Mouse (Mus musculus): ENCODE data around the gene Ppp2r5e.

The Ppp2r5e gene

GRCm38 (mm10) chr12:75572271-75572670, 23.8 kb downstream of the Ppp2r5e start:
- DNase-seq, result peak; percentile 43 to 56

GRCm38 (mm10) chr12:75570138-75570537, 25.9 kb downstream of the Ppp2r5e start:
- no peak for DNase-seq

- DNase-seq, result no peak
These were observed 28.3 kb downstream of the Ppp2r5e start for GRCm38 (mm10) chr12:75567745-75568144.

GRCm38 (mm10) chr12:75565756-75566155, 30.3 kb downstream of the Ppp2r5e start:
- DNase-seq, result peak; percentile 40 to 41

DNA sequence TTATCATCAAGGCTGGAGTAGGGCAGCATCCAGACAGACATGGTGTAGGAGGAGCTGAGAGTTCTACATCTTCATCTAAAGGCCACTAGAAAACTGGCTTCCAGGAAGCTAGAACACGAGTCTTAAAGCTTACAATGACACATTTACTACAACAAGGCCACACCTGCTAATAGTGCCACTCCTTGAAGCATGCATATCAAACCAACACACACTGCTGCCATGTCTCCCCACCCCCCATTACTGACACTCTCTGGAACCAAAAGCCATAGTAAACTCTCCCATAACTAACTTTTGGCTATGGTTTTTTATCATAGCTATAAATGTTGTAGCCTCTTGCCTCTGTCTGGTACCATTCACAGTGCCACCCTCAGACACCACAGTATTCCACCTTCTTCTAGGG, 31.5 kb downstream of the Ppp2r5e start:
- no peak for DNase-seq

- no peak for DNase-seq
These were observed 32.9 kb downstream of the Ppp2r5e start for GRCm38 (mm10) chr12:75562996-75563618.

DNA sequence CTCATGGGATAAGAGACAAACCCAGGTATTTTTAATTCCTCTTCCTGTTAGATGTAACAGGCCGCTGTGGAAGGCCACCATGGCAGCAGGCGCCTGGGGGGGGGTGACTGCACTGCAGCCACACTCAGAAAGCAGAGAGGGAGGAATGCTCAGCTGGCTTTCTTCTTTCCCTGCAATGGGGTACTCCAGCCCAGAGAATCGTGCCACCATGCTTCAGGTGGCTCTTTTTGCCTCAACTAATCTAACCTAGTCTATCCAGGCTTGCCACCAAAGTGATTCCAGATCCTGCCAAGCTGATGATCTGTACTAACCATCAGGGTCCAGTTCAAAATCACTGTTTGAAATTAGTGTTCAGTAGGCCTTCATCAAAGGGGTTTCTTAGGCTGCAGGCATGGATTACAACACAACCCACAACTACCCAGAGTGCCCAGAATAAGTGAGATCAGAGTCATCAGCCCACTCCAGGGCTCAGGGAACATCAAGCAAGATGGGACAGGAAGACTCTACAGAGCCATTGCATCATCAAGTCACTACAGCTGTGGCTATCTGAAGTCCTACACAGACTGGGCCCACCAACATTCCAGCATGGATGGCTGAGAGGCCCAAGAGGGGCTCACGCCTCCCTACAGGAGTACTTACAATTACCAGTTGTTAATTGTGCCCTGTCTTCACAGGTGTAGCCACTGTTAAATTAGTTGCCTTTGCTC, 35.2 kb downstream of the Ppp2r5e start:
- DNase-seq, result no peak

GRCm38 (mm10) chr12:75559196-75559595, 36.8 kb downstream of the Ppp2r5e start:
- DNase-seq, result no peak

- peak; percentile 93 to 96 for DNase-seq
These were observed 38.2 kb downstream of the Ppp2r5e start for GRCm38 (mm10) chr12:75557813-75558212.

DNA sequence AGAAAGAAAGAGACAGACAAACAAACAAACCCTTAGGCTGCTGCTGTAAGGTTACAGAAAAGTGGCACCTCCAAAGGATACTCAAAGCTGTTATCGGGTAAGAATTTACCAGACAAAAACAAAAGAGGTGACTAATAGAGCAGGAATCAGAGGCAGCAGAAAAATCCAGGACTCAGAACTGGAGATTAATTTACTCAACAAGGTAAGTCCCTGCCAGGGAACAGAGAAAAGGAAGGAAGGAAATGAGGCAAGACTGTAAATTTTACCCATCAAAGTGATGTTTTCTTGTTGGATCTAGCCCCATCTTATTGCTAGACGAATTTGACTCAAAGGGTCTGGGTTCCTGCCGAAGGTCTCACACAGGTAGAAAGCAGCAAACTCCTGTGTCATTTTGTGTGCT, 41.0 kb downstream of the Ppp2r5e start:
- no peak for DNase-seq

GRCm38 (mm10) chr12:75552296-75552695, 43.7 kb downstream of the Ppp2r5e start:
- no peak for DNase-seq

DNA sequence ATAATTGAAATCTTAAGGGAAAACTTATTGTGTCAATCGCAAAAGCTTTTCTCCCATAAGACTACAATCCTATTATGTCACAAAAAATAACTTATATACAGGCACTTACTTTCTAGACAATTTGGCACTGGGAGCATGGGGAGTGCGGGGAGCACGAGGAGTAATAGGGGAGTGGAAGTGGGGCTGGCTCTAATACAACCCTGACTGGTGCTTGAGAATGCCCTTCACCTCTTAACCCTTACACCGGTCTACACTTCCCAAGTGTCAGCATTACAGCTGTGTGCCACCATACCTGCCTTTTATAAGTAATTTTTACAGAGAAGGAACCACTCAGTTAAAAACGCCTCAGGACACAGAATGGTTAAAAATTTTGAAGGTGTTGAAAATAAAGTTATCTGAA, 44.4 kb downstream of the Ppp2r5e start:
- DNase-seq, result no peak

- peak in 1 of 2 experiments; percentile 48 for DNase-seq
These were observed 47.0 kb downstream of the Ppp2r5e start for GRCm38 (mm10) chr12:75548999-75549398.

- no peak for DNase-seq
These were observed 48.9 kb downstream of the Ppp2r5e start for GRCm38 (mm10) chr12:75547174-75547573.

- DNase-seq, result no peak
These were observed 49.8 kb downstream of the Ppp2r5e start for GRCm38 (mm10) chr12:75546241-75546640.

DNA sequence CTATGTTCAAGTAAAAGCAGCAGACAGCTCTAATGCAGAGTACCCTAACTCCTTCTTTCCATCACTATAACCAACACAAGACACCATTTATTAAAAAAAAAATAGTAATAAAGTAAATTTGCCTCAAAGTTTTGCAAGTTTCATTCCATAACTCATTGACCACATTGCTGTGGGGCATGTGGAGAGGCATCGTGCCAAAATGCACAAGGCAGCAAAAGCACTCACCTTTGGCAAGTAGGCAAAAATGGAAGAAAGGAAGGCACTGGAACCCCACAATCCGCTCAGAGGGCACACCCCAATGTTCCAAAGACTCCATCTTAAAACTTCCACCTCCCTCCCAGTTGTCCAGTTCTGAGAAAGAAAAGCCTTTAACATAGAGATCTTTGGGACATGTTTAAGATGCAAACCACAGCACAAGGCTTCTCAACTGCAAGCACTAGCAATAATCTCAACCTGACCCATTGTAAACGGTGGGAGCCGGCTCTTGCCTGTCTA, 50.6 kb downstream of the Ppp2r5e start:
- peak in 1 of 2 experiments; percentile 21 for DNase-seq

DNA sequence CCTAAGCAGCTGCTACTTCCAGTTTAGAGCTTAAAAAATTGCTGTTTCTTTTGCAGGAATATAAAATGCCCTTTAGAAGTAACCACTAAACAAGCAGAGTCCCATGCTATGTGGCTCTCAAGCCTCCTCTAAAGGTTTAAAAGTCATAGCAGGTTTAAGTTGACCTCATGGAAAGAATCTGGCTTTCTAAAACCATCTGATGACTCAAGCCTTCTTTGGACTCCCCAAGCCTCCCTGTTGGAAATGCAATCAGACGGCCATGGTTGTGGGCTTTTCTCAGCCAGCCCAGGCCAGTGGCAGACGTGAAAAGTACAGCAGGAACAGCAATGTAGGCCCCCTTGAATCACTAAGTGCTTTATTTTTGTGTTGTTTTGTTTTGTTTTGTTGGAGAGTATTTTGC, 51.4 kb downstream of the Ppp2r5e start:
- DNase-seq, result no peak

DNA sequence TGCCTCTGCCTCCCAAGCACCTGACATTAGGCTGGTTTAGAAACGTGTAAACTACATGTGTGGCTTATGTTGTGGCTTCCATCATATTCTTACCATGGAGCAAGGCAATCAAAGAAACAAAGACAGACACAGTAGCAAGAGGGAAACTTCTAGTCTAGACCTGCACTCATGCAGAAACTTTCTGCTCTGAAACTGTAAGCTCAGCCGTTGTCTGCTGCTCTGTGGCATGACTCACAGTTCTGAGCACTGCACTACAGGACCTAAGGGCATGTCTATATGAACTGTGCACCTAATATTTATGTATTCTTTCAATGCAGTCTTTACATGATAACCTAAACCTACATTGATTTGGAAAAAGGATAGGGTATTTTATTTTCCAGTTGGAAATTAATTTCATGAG, 51.8 kb downstream of the Ppp2r5e start:
- no peak for DNase-seq

- no peak for DNase-seq
These were observed 52.7 kb downstream of the Ppp2r5e start for GRCm38 (mm10) chr12:75543346-75543745.

DNA sequence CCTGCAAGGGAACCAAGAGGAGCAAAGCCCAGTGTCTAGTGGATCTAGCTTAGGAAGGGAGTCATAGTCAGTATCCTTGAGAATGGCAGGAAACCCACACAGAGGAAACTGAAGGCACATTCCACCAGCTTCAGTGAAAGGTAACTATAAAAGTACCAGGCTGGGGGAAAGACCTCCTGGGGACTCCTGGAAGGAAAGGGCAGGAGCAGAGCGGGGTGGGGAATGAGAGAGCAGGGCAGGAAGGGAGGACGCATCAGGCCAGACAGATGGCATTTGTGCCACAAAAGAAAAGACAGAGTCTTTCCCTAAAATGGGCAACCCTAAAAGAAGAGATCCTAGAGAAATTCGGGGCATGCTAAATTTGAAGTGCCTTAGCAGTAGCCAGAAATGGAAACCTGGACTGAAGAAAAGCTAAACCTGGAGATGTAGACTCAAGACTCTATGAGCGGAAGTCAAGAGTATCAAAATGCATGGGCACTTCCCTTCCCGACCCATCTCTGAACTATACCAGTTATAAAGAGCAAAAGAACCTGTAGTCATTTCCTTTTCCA, 55.3 kb downstream of the Ppp2r5e start:
- DNase-seq, result no peak

- no peak for DNase-seq
These were observed 56.8 kb downstream of the Ppp2r5e start for GRCm38 (mm10) chr12:75539228-75539627.

DNA sequence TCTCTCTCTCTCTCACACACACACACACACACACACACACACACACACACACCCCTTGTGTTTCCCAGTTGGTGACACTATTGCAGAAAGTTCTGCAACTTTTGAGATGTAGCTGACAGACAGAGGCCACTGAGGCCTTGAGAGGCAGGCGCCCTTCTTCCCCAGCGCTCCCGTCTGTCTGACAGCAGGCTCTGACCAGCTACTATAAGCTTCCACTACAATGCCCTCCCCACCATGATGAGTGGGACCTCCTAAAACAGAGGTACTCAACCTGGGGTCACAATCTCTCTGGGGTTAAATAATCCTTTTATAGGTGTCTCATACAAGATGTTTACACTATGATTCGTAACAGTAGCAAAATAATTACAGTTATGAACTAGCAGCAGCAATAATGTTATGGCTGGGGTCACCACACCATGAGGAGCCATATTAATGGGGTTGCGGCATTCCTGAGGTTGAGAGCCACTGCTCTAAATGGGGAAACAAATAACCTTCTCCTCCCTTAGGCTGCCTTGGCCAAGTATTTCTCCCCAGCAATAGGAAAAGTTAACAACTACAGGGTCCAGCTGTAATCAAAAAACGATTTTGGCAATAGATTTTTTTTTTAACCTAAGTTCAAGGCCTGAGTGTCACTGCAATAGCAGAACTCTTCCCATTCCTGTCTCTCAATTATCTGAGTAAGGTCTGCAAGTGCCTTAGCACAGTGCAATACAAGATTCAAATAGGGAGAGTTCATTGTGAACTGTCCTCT, 58.2 kb downstream of the Ppp2r5e start:
- DNase-seq, result no peak

DNA sequence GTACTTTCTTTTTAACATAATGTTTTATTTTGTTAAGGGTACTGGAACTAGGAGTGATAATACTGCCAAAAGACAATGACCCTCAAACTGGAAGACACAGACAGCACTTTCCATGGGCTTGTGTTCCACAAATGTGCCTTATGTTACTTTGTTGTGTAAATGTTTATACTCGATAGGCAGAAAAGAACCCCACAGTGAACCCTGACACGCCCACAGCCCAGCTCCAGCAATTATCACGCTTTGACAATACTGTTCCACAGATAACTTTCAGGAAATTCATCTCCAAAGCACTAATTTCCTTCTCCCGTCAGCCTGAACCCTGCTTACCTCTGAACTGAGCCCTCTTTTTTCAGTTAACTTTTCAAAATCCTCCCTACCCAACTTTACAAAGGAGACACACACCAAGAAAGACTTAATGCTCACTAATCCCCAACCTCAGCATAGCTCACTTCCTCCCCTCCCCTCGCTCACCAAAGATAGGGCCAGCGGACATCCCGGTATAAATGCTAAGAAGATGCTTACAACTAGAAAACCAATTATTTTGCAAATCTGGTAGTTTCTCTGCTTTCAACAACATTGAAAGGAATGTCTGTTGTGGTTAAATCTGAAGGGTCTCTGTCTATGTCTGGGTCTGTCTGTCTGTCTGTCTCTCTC, 58.9 kb downstream of the Ppp2r5e start:
- DNase-seq, result no peak
